Mouse (Mus musculus) left cerebral cortex, postnatal 10 days (tissue): ENCODE measurements around the gene Eif2ak3. TPM values are rescaled to one million over a fixed set of nuclear protein-coding genes. Genes with fewer than 3 reads are reported as not detected.

ENCODE experiments used
- total RNA-seq, 2 experiments: library from RNA; stranded (reverse); gene quantifications; 2 replicates each; pipeline ENCODE4 v1.2.3; 2021

Gene Eif2ak3
- total RNA-seq, 2 experiments from 2014 or later, result 17.8 to 20.2 TPM

Other genes starting within 250 kb of the Eif2ak3 start
- gene Rpia, start 52.3 kb upstream of the Eif2ak3 start, total RNA-seq, result 10 to 100 TPM; 10.5 to 12.8 TPM
- gene Tex37, start 74.4 kb downstream of the Eif2ak3 start, total RNA-seq, result not detected
- not detected for gene Foxi3, start 112.0 kb downstream of the Eif2ak3 start, total RNA-seq